Mouse (Mus musculus): ENCODE data around the gene Mat1a. TPM values are rescaled to one million over a fixed set of nuclear protein-coding genes. Genes with fewer than 3 reads are reported as not detected.

Gene Mat1a
- total and polyA plus RNA-seq, 3 experiments, result not detected

- Histone ChIP-seq H3K4me1 (ENCODE audit: control insufficient read depth in 1 of 2, insufficient read depth in 2 of 2, low read length in 2 of 2) (peaks cover 0 to 2% of the 10 kb centered on the region in 2 experiments; a peak in 1 of 4 replicates), H3K79me2 (ENCODE audit: control insufficient read depth, insufficient read depth, low read length, poor library complexity) (no peaks in the 10 kb centered on the region), H3K9me3 (replicated peaks; ENCODE audit: insufficient read depth, low read length) (no peaks in the 10 kb centered on the region), H3K27me3 (ENCODE audit: control insufficient read depth in 1 of 2, insufficient read depth in 2 of 2, low read length in 2 of 2) (no peaks in the 10 kb centered on the region; a peak in 1 of 4 replicates), H3K36me3 (ENCODE audit: control insufficient read depth in 1 of 2, insufficient read depth in 2 of 2, low read length in 2 of 2) (no peaks in the 10 kb centered on the region), H3K4me3 (ENCODE audit: control insufficient read depth in 1 of 2, insufficient read depth in 1 of 2, low read depth in 2 of 2, low read length in 2 of 2) (no peak within 1 kb of the TSS), H3K27ac (ENCODE audit: control insufficient read depth, low read depth, low read length) (no peak within 1 kb of the TSS), H3K9ac (ENCODE audit: control insufficient read depth, low read depth, low read length, poor library complexity, severe bottlenecking) (no peak within 1 kb of the TSS)
- no peak for DNase-seq (ENCODE audit: low read depth, low spot score)
- TF ChIP-seq USF1 (IDR thresholded peaks at IDR 0.05; ENCODE audit: low read depth, low read length) (no peak), MYB (IDR thresholded peaks at IDR 0.05; ENCODE audit: low read depth, low read length) (no peak), CHD2 (IDR thresholded peaks at IDR 0.05; ENCODE audit: low read length) (no peak), MYC (IDR thresholded peaks at IDR 0.05; ENCODE audit: low read depth, low read length) (no peak), RCOR1 (IDR thresholded peaks at IDR 0.05; ENCODE audit: low read depth, low read length) (no peak), JUND (IDR thresholded peaks at IDR 0.05; ENCODE audit: low read depth, low read length) (no peak), ZNF384 (IDR thresholded peaks at IDR 0.05; ENCODE audit: low read depth, low read length) (no peak), TCF12 (IDR thresholded peaks at IDR 0.05; ENCODE audit: low read depth, low read length) (no peak), NELFE (IDR thresholded peaks at IDR 0.05; ENCODE audit: low read depth, low read length) (no peak), MAFK (IDR thresholded peaks at IDR 0.05; ENCODE audit: borderline replicate concordance, low read depth, low read length) (no peak), GATA1 (IDR thresholded peaks at IDR 0.05; ENCODE audit: low read depth, low read length) (no peak)
Observed at GRCm38 (mm10) chr14:41069108-41069507, 35.7 kb upstream of the Mat1a start, which contains the start of gene Dydc2. Dydc2 (minus strand) TSS chr14:41069208.

- TF ChIP-seq MAZ (IDR thresholded peaks at IDR 0.05; ENCODE audit: low read depth, low read length), result no peak
- TF ChIP-seq UBTF (IDR thresholded peaks at IDR 0.05; ENCODE audit: borderline replicate concordance, insufficient read depth, low read depth, low read length), result no peak
- no peak for TF ChIP-seq MYB (IDR thresholded peaks at IDR 0.05; ENCODE audit: low read depth, low read length)
- TF ChIP-seq BHLHE40 (IDR thresholded peaks at IDR 0.05; ENCODE audit: borderline replicate concordance, low read depth, low read length), result no peak
- TF ChIP-seq TAL1 (IDR thresholded peaks at IDR 0.05; ENCODE audit: low read length), result no peak
- TF ChIP-seq ELF1 (IDR thresholded peaks at IDR 0.05; ENCODE audit: low read depth, low read length), result no peak
- no peak for TF ChIP-seq USF2 (IDR thresholded peaks at IDR 0.05; ENCODE audit: borderline replicate concordance in 1 of 2, insufficient read depth in 1 of 2, low read depth in 1 of 2, low read length in 2 of 2)
- TF ChIP-seq NELFE (IDR thresholded peaks at IDR 0.05; ENCODE audit: low read depth, low read length), result no peak
- TF ChIP-seq USF1 (IDR thresholded peaks at IDR 0.05; ENCODE audit: low read depth, low read length), result no peak
- TF ChIP-seq NRF1 (IDR thresholded peaks at IDR 0.05; ENCODE audit: insufficient read depth, low read depth, low read length, poor library complexity, severe bottlenecking), result no peak
- TF ChIP-seq MAX (IDR thresholded peaks at IDR 0.05; ENCODE audit: low read length), result no peak
- no peak for TF ChIP-seq ZKSCAN1 (IDR thresholded peaks at IDR 0.05; ENCODE audit: low read depth, low read length)
- no peak for TF ChIP-seq KAT2A (conservative IDR thresholded peaks at IDR 0.05; ENCODE audit: low read depth, low read length)
- TF ChIP-seq HCFC1 (IDR thresholded peaks at IDR 0.05; ENCODE audit: low read depth, low read length), result no peak
- TF ChIP-seq RCOR1 (IDR thresholded peaks at IDR 0.05; ENCODE audit: low read depth, low read length), result no peak
- TF ChIP-seq CHD2 (IDR thresholded peaks at IDR 0.05; ENCODE audit: low read length), result no peak
- no peak for TF ChIP-seq RAD21 (IDR thresholded peaks at IDR 0.05; ENCODE audit: low read depth, low read length)
- no peak for TF ChIP-seq MAFK (IDR thresholded peaks at IDR 0.05; ENCODE audit: borderline replicate concordance, low read depth, low read length)
- no peak for TF ChIP-seq GABPA (IDR thresholded peaks at IDR 0.05; ENCODE audit: low read depth, low read length)
- no peak for TF ChIP-seq EP300 (IDR thresholded peaks at IDR 0.05; ENCODE audit: low read depth in 1 of 2, low read length in 2 of 2)
- H3K27me3 ChIP-seq (ENCODE audit: control insufficient read depth in 1 of 2, insufficient read depth in 2 of 2, low read length in 2 of 2), result no peaks in the 10 kb centered on the region; a peak in 1 of 4 replicates
- no peaks in the 10 kb centered on the region for H3K79me2 ChIP-seq (ENCODE audit: control insufficient read depth, insufficient read depth, low read length, poor library complexity)
- no peaks in the 10 kb centered on the region for H3K9me3 ChIP-seq (replicated peaks; ENCODE audit: insufficient read depth, low read length)
- no peaks in the 10 kb centered on the region for H3K36me3 ChIP-seq (ENCODE audit: control insufficient read depth in 1 of 2, insufficient read depth in 2 of 2, low read length in 2 of 2)
- H3K9ac ChIP-seq (ENCODE audit: control insufficient read depth, low read depth, low read length, poor library complexity, severe bottlenecking), result no peak overlapping the region
- H3K4me3 ChIP-seq (ENCODE audit: control insufficient read depth in 1 of 2, insufficient read depth in 1 of 2, low read depth in 2 of 2, low read length in 2 of 2), result no peak overlapping the region
- DNase-seq (ENCODE audit: low read depth, low spot score), result no peak
- no peaks in the 10 kb centered on the region for H3K4me1 ChIP-seq (ENCODE audit: control insufficient read depth in 1 of 2, insufficient read depth in 2 of 2, low read length in 2 of 2)
- H3K27ac ChIP-seq (ENCODE audit: control insufficient read depth, low read depth, low read length), result no peak overlapping the region
Observed at GRCm38 (mm10) chr14:41070343-41070742, 34.5 kb upstream of the Mat1a start.

Data from MEL (cell line).